Mouse (Mus musculus) cortical plate, adult 2 months (tissue): ENCODE data around the gene Arfgap1.

Experiments used
- CTCF ChIP-seq: fragments of 200-500 bp; IDR thresholded peaks from 2 replicates; pipeline ENCODE4 v1.5.1; 2011; ENCODE audit warnings: mild to moderate bottlenecking, control low read depth, low read length; ENCODE audit not compliant: insufficient read depth; ENCODE audit errors: extremely low read depth
- POLR2A ChIP-seq: fragments of 200-500 bp; IDR thresholded peaks from 2 replicates; pipeline ENCODE4 v1.6.1; 2011; ENCODE audit warnings: mild to moderate bottlenecking, low read length, control low read depth; ENCODE audit not compliant: insufficient read depth; ENCODE audit errors: extremely low read depth

DNA sequence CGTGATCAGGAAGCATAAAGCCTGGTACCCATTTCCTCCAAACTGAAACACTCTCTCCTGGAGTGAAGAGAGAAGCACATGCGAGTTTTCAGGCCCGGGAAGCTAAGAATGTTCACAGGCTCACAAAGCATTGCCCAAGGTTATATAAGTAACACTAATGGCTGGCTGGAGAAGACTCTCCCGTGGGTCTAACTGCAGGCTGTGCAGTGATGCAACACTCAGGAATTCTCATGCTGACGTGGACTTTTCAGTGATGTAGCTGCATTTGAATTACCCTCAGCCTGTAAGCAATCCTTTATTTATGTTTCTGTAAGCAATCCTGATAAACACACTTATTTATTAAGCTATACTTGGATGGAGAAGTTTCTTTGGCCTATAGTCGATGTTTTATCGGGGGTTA is 7.4 kb upstream of the Arfgap1 start:
- no peak for TF ChIP-seq POLR2A
- TF ChIP-seq CTCF = no peak
